ENCODE assay signal across 1 mouse cellular context in the genomic region with DNA sequence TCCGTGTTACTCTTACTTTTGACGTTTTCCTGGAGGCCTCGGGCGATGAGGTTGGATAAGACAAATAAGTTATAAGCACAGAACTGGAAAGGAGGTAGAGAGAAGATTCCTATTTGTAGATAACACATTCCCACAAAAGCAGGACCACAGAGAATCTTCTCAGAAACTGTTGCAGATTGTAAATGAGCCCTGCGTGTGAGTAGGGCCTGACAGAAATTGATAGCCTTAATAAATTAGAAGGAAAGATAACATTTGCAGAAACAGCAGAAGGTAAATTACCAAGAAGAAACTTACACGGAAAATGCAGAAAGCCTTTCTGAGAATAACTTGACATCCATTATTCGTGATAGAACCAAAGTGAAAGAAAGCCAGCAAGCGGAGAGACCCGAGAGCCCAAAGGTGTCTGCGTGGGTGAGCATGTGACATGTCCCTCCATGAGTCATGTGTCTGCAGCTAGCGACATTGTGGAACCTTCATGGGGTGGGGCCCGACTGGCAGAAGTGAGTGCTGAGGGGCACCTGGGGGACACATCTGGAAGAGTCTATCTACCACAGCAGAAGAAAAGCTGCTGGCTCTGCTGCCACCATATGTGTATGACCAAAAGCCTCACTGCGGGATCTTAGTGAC.
TF ChIP-seq lines count a peak whose summit lies in the region.

No protein-coding gene starts in this region.

TF ChIP-seq in CH12.LX, 34 proteins besides CTCF, POLR2A, EP300 and RAD21 (continued from another document):
- 0 out of 2 replicates have a peak, but pooled peaks have one; percentile 43 for TF ChIP-seq TBP (conservative IDR thresholded peaks at IDR 0.05; ENCODE audit: low read depth, low read length)
- TF ChIP-seq GABPA (IDR thresholded peaks at IDR 0.05; ENCODE audit: insufficient replicate concordance, low read depth, low read length): no peak
- no peak for TF ChIP-seq ZMIZ1 (IDR thresholded peaks at IDR 0.05; ENCODE audit: low read depth, low read length)
- peak; percentile 77 for TF ChIP-seq ETS1 (conservative IDR thresholded peaks at IDR 0.05; ENCODE audit: low read depth, low read length)
- peak; percentile 17; the same call in 1 of the 2 replicates for TF ChIP-seq MEF2A (IDR thresholded peaks at IDR 0.05; ENCODE audit: borderline replicate concordance, low read depth, low read length)
- peak; percentile 84; the same call in 1 of the 2 replicates for TF ChIP-seq CHD1 (IDR thresholded peaks at IDR 0.05; ENCODE audit: low read depth, low read length)
- TF ChIP-seq NELFE (IDR thresholded peaks at IDR 0.05; ENCODE audit: low read depth, low read length): no peak
- TF ChIP-seq ZKSCAN1 (IDR thresholded peaks at IDR 0.05; ENCODE audit: borderline replicate concordance, low read depth, low read length): no peak
- peak; percentile 62 for TF ChIP-seq USF2 (conservative IDR thresholded peaks at IDR 0.05; ENCODE audit: low read depth, low read length)
- TF ChIP-seq TCF12 (IDR thresholded peaks at IDR 0.05; ENCODE audit: low read depth, low read length): peak; percentile 69
- TF ChIP-seq USF1 (IDR thresholded peaks at IDR 0.05; ENCODE audit: low read depth, low read length): peak; percentile 72
- no peak for TF ChIP-seq JUN (IDR thresholded peaks at IDR 0.05; ENCODE audit: insufficient read depth, low read depth, low read length)
- TF ChIP-seq NRF1 (IDR thresholded peaks at IDR 0.05; ENCODE audit: low read depth, low read length): 0 out of 2 replicates have a peak, but pooled peaks have one; percentile 28
- 0 out of 2 replicates have a peak, but pooled peaks have one; percentile 41 for TF ChIP-seq RCOR1 (conservative IDR thresholded peaks at IDR 0.05; ENCODE audit: low read depth, low read length)
- TF ChIP-seq ZC3H11A (IDR thresholded peaks at IDR 0.05; ENCODE audit: low read depth, low read length): no peak
- TF ChIP-seq MAFK (IDR thresholded peaks at IDR 0.05; ENCODE audit: insufficient replicate concordance, low read length): no peak
- TF ChIP-seq MAZ (IDR thresholded peaks at IDR 0.05; ENCODE audit: low read depth, low read length): 0 out of 2 replicates have a peak, but pooled peaks have one; percentile 52
- no peak for TF ChIP-seq ZNF384 (IDR thresholded peaks at IDR 0.05; ENCODE audit: low read depth, low read length)
- TF ChIP-seq JUND (conservative IDR thresholded peaks at IDR 0.05; ENCODE audit: low read depth, low read length): 0 out of 2 replicates have a peak, but pooled peaks have one; percentile 14
